Mouse (Mus musculus) hindbrain, embryonic 10.5 days (tissue): ENCODE results near the gene Vrk2. TPM values are rescaled to one million over a fixed set of nuclear protein-coding genes. Genes with fewer than 3 reads are reported as not detected.
A peak's percentile ranks its signal among the peaks of the same experiment; 100 is the strongest.

Source experiments
- DNase-seq: peaks from one replicate; pipeline ENCODE4 v3.0.0-alpha.2; 2017; ENCODE audit warnings: low spot score
- H3K27ac ChIP-seq: fragments of 300-500 bp; sonication (generic); 2 replicates; pipeline ENCODE4 v1.5.1; 2016; ENCODE audit warnings: mild to moderate bottlenecking, moderate library complexity
- H3K27me3 ChIP-seq: fragments of 300-500 bp; sonication (generic); 2 replicates; pipeline ENCODE4 v1.6.1; 2016; ENCODE audit warnings: mild to moderate bottlenecking; ENCODE audit not compliant: poor library complexity, insufficient read depth, severe bottlenecking
- H3K36me3 ChIP-seq: fragments of 300-500 bp; sonication (generic); 2 replicates; pipeline ENCODE4 v1.6.1; 2016; ENCODE audit warnings: mild to moderate bottlenecking, moderate library complexity
- H3K4me1 ChIP-seq: fragments of 300-500 bp; sonication (generic); replicated peaks from 2 replicates; pipeline ENCODE4 v1.6.1; 2016; ENCODE audit warnings: mild to moderate bottlenecking
- H3K4me3 ChIP-seq: fragments of 300-500 bp; sonication (generic); 2 replicates; pipeline ENCODE4 v1.5.1; 2016; ENCODE audit warnings: mild to moderate bottlenecking, moderate library complexity
- H3K9me3 ChIP-seq: fragments of 300-500 bp; sonication (generic); 2 replicates; pipeline ENCODE4 v1.6.1; 2016; ENCODE audit warnings: mild to moderate bottlenecking, moderate library complexity
- WGBS: fragments of 180-500 bp; shearing (Covaris S2); methylation state at CpG from one replicate; pipeline ENCODE4 v1.1.7; 2016; 5-methylcytosine and 5-hydroxymethylcytosine counted together
- polyA plus RNA-seq: library from polyadenylated mRNA; unstranded; fragments of >200 nt; fragmentation: Nextera tagmentation; extraction: Ambion mirVana; gene quantifications from 2 replicates; pipeline ENCODE4 v1.2.1, GENCODE M21; 2016

The Vrk2 gene
- 20.7 and 22.7 TPM in 2 replicates for polyA plus RNA-seq

- no peaks in the 10 kb centered on the region for H3K9me3 ChIP-seq
These were observed at the start of gene Vrk2, which contains the start of gene Gm6899 for GRCm38 (mm10) chr11:26593061-26594059. Gene Vrk2, minus strand, starts transcription at chr11:26593999. Gene Gm6899, plus strand, starts transcription at chr11:26593241.

GRCm38 (mm10) chr11:26642141-26642540 is 48.3 kb upstream of the Vrk2 start:
- Histone ChIP-seq H3K9me3 (0 out of 2 replicates have a peak, but pooled peaks cover 5% of the 10 kb centered on the region), H3K27me3 (no peaks in the 10 kb centered on the region), H3K4me1 (no peaks in the 10 kb centered on the region), H3K36me3 (no peaks in the 10 kb centered on the region), H3K4me3 (no peak overlapping the region), H3K27ac (no peak overlapping the region)
- 83% methylated on average over 1 of the region's 1 CpGs for WGBS
- no peak for DNase-seq

More at GRCm38 (mm10) chr11:26593061-26594059, at the start of gene Vrk2, which contains the start of gene Gm6899:
- Histone ChIP-seq H3K36me3 (no peaks in the 10 kb centered on the region), H3K4me1 (peaks cover 14% of the 10 kb centered on the region), H3K27ac (peak within 1 kb of the TSS; percentile 95), H3K27me3 (no peaks in the 10 kb centered on the region), H3K4me3 (peak within 1 kb of the TSS; percentile 81)
- WGBS: under 1% methylated on average over 60 of the region's 60 CpGs
- DNase-seq: peak; percentile 84

DNA sequence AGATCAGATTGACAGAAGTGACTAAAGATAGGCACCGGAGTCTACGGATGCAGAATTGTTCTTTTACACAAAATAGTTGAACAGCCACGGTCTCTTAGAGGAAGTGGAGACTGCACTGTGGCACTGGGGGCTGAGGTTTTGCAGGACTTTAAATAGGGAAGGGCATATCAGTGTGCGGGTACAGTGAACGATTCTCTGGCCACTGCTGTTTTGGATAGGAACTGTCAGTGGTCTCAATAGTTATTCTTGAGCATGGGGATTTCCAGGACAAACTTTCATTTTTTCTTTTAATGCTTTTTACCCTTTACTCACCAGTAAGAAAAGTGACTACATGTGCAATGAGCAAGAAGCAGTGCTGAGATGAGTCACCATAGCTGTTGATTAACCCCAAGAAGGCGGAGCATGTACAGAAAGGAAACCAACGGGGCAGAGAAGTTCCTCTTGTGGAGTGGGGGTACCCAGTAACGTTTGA is 46.6 kb upstream of the Vrk2 start:
- no peaks in the 10 kb centered on the region for H3K36me3 ChIP-seq
- H3K27ac ChIP-seq: no peak overlapping the region
- 0 out of 2 replicates have a peak, but pooled peaks cover 5% of the 10 kb centered on the region for H3K9me3 ChIP-seq
- no peaks in the 10 kb centered on the region for H3K27me3 ChIP-seq
- DNase-seq: no peak
- 80% methylated on average over 8 of the region's 8 CpGs for WGBS
- H3K4me1 ChIP-seq: no peaks in the 10 kb centered on the region
- H3K4me3 ChIP-seq: no peak overlapping the region

DNA sequence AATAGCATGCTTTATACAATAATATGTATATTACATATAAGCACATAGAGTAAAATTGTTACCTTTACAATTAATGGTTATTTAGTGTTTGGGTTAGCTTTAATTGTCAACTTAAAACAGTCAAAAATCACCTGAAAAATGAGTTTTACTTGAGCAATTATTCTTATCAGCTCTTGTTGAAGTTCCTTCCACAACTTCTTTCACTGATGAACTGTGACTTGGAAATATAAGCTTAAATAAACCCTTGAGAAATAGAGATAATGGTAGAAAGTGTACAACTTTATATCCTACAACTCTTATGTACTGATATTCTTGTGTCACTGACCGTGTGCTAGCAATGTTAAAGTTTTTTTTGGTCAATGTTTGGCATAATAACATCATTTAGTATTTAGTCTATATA is 42.4 kb upstream of the Vrk2 start:
- Histone ChIP-seq H3K27me3 (no peaks in the 10 kb centered on the region), H3K4me3 (no peak overlapping the region), H3K9me3 (no peaks in the 10 kb centered on the region), H3K36me3 (no peaks in the 10 kb centered on the region), H3K4me1 (no peaks in the 10 kb centered on the region), H3K27ac (no peak overlapping the region)
- no peak for DNase-seq
- WGBS: 89% methylated on average over 1 of the region's 1 CpGs

GRCm38 (mm10) chr11:26622727-26623126 is 28.9 kb upstream of the Vrk2 start:
- H3K27me3 ChIP-seq: no peaks in the 10 kb centered on the region
- H3K36me3 ChIP-seq: no peaks in the 10 kb centered on the region
- 86% methylated on average over 5 of the region's 5 CpGs for WGBS
- no peak for DNase-seq
- no peak overlapping the region for H3K27ac ChIP-seq
- no peaks in the 10 kb centered on the region for H3K4me1 ChIP-seq
- H3K4me3 ChIP-seq: no peak overlapping the region
- H3K9me3 ChIP-seq: no peaks in the 10 kb centered on the region

GRCm38 (mm10) chr11:26618475-26619223 is 24.9 kb upstream of the Vrk2 start:
- Histone ChIP-seq H3K9me3 (no peaks in the 10 kb centered on the region), H3K27me3 (no peaks in the 10 kb centered on the region), H3K27ac (no peak overlapping the region), H3K4me1 (no peaks in the 10 kb centered on the region), H3K36me3 (no peaks in the 10 kb centered on the region), H3K4me3 (no peak overlapping the region)
- DNase-seq: no peak
- WGBS: 90% methylated on average over 2 of the region's 2 CpGs

DNA sequence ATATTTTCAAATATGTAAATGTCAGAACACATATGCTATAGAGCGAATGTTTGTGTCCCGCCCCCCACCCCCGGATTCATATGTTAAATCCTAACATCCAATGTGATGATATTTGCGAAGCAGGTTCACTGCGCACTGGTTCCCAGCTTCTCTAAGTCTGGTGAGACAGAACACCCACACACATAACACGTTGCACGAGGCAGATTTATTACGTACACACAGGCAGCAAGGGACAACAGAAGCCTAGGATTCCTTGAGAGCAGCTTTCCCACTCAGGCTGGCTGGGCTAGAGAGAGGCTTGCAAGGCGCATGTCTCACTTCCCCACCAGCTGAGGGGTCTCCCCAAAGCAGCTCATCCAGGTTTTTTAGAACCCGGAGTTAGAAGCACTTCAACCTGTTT is 15.0 kb upstream of the Vrk2 start:
- 85% methylated on average over 10 of the region's 10 CpGs for WGBS

GRCm38 (mm10) chr11:26604061-26604655 is 10.4 kb upstream of the Vrk2 start:
- no peaks in the 10 kb centered on the region for H3K9me3 ChIP-seq
- H3K27ac ChIP-seq: no peak overlapping the region
- no peak for DNase-seq
- H3K4me3 ChIP-seq: no peak overlapping the region
- no peaks in the 10 kb centered on the region for H3K4me1 ChIP-seq
- H3K36me3 ChIP-seq: no peaks in the 10 kb centered on the region
- no peaks in the 10 kb centered on the region for H3K27me3 ChIP-seq
- WGBS: 94% methylated on average over 1 of the region's 1 CpGs

More for the DNA sequence above, 15.0 kb upstream of the Vrk2 start:
- Histone ChIP-seq H3K4me1 (no peaks in the 10 kb centered on the region), H3K36me3 (no peaks in the 10 kb centered on the region), H3K27ac (0 out of 2 replicates have a peak overlapping the region, but pooled peaks have one; percentile 29), H3K9me3 (no peaks in the 10 kb centered on the region), H3K4me3 (no peak overlapping the region), H3K27me3 (no peaks in the 10 kb centered on the region)
- DNase-seq: no peak

DNA sequence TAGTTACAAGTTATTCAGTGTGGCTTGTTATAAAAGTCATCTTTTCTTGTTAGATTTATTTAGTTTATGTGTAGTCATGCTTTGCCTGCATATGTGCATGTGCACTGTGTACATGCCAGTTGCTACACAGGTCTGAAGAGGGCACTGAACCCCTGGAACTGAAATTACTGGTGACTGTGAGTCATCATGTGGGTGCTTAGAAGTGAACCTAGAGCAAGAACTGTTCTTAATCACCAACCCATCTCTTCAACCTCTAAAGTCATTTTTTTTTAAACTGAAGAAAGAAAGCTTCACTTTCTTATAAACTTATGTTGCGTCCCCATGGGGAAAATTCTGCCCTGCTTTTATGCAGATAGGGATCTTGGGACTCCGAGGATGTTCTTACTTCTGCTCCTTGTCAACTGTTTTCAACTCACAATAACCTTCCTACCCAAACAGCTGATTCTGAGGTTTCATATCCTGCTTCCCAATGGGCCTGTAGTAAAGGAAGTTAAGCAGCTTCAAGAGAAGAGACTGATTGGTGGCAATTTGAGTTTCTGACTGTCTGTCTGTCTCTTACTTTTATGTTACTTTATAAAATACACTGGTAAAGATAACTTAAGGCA is 7.9 kb upstream of the Vrk2 start:
- WGBS: 85% methylated on average over 2 of the region's 2 CpGs

DNA sequence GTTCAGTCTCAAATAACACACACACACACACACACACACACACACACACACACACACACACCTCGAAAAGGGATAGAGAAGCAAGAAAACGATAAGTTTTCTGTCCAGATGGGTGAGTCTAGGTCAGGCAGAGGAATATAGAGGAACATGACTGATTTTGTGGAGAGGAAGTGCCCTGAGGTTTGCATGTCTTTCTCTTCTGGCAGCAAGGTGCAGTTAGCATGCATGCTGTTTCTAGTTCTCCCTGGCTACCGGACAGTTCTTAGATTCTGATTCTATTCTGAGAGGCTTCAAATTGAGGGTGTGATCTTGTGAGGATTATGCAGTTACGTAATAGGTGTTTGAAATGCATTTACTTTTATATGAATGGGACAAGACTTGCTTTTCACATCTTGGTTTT is 6.9 kb upstream of the Vrk2 start:
- Histone ChIP-seq H3K4me1 (no peaks in the 10 kb centered on the region), H3K27ac (no peak overlapping the region), H3K27me3 (no peaks in the 10 kb centered on the region), H3K4me3 (no peak overlapping the region), H3K36me3 (no peaks in the 10 kb centered on the region), H3K9me3 (no peaks in the 10 kb centered on the region)
- DNase-seq: no peak
- 86% methylated on average over 4 of the region's 4 CpGs for WGBS

More for the DNA sequence above, 7.9 kb upstream of the Vrk2 start:
- Histone ChIP-seq H3K27ac (no peak overlapping the region), H3K9me3 (no peaks in the 10 kb centered on the region), H3K27me3 (no peaks in the 10 kb centered on the region), H3K4me3 (no peak overlapping the region), H3K36me3 (no peaks in the 10 kb centered on the region), H3K4me1 (no peaks in the 10 kb centered on the region)
- DNase-seq: no peak

DNA sequence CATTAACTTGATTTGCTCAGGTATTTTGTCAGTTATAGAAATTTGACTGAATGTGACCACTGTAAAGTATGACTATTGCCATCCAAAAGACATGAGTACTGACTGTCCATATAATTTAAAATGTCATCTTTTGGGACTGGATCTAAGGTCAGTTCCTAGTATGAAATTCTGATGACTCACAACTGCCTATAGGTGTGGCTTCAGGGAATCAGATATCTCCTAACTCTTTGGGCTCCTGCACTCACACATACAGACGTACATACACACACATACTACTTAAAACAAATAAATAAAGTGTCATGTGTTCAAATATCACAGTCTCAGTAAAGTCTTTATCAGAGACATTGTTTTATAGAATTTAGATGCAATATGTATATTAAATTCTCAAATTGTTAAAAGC is 5.1 kb upstream of the Vrk2 start:
- Histone ChIP-seq H3K27ac (no peak overlapping the region), H3K4me1 (no peaks in the 10 kb centered on the region; the same call in 1 of the 2 replicates), H3K36me3 (no peaks in the 10 kb centered on the region), H3K4me3 (no peak overlapping the region), H3K9me3 (no peaks in the 10 kb centered on the region), H3K27me3 (no peaks in the 10 kb centered on the region)
- 78% methylated on average over 1 of the region's 1 CpGs for WGBS
- DNase-seq: no peak

DNA sequence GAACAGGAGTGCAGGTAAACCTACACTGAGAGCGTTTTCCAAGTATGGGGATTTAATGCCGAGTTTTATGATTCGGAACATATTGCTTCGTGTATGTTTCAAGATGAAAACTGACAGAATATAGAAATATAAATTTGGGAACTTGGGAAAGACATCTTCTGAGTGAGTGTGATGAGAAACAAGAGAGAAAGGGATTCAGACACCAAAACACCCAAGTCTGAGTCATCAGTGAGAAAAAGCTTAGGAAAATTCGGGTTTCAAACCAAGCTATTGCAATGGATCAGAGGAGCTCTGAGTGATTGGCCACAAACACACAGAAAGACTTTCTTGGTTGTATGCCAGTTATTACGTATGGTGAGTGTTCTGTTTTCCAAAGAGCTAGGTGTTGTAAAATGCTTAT is 4.0 kb upstream of the Vrk2 start:
- no peaks in the 10 kb centered on the region for H3K36me3 ChIP-seq
- DNase-seq: no peak
- no peaks in the 10 kb centered on the region for H3K27me3 ChIP-seq
- no peaks in the 10 kb centered on the region for H3K9me3 ChIP-seq
- no peak overlapping the region for H3K4me3 ChIP-seq
- H3K4me1 ChIP-seq: peaks cover 1% of the 10 kb centered on the region
- H3K27ac ChIP-seq: no peak overlapping the region
- 90% methylated on average over 6 of the region's 6 CpGs for WGBS
